Comparison of ENCODE assay signal across 8 mouse cellular contexts in genomic region chr10:70439676-70440521, GRCm38 (mm10). TPM values are rescaled to one million over a fixed set of nuclear protein-coding genes. Genes with fewer than 3 reads are reported as not detected.
A peak's percentile ranks its signal among the peaks of the same experiment; 100 is the strongest.
DNase-seq lines count a peak whose midpoint lies in the region; ATAC-seq and TF ChIP-seq lines count a peak whose summit lies in the region.

TSS of gene Fam13c (plus strand) at chr10:70440481.

- ATAC-seq in heart, embryonic 13.5 days (ENCODE audit: extremely low read depth, insufficient number of reproducible peaks, low FRiP score, low TSS enrichment) = no peak
- ATAC-seq in lung, embryonic 16.5 days (ENCODE audit: low read depth) = peak; percentile 30; the same call in 1 of the 2 replicates

- no peaks in the 10 kb centered on the region for H3K36me3 ChIP-seq in testis, adult 2 months (ENCODE audit: control insufficient read depth, insufficient read depth, low read length)
- H3K36me3 ChIP-seq in heart, embryonic 13.5 days = no peaks in the 10 kb centered on the region
- no peaks in the 10 kb centered on the region for H3K36me3 ChIP-seq in lung, embryonic 16.5 days (ENCODE audit: control insufficient read depth, insufficient read depth, low read length)

- H3K27me3 ChIP-seq in testis, adult 2 months (ENCODE audit: control insufficient read depth, insufficient read depth, low read length) = no peaks in the 10 kb centered on the region
- H3K27me3 ChIP-seq in heart, embryonic 13.5 days (replicated peaks) = no peaks in the 10 kb centered on the region
- H3K27me3 ChIP-seq in lung, embryonic 16.5 days (ENCODE audit: control insufficient read depth, insufficient read depth, low read depth, low read length) = no peaks in the 10 kb centered on the region

- H3K9ac ChIP-seq in heart, embryonic 13.5 days = peak within 1 kb of the TSS; percentile 86
- H3K9ac ChIP-seq in lung, embryonic 16.5 days (ENCODE audit: low read length) = peak within 1 kb of the TSS; percentile 73

- 10% methylated on average over 24 of the region's 24 CpGs for WGBS in heart, embryonic 13.5 days
- 10% methylated on average over 24 of the region's 24 CpGs for WGBS in lung, embryonic 16.5 days

- TF ChIP-seq CTCF in testis, adult 2 months (IDR thresholded peaks at IDR 0.05; ENCODE audit: control insufficient read depth, insufficient read depth, insufficient replicate concordance, low read depth, low read length) = no peak

- DNase-seq in testis, postnatal 14 days (ENCODE audit: low spot score) = no peak
- peak; percentile 45 for DNase-seq in embryo, embryonic 10 days (ENCODE audit: low spot score)
- DNase-seq in kidney, postnatal 14 days = peak; percentile 33
- DNase-seq in right cerebral cortex, postnatal 4 days = peak; percentile 49
- no peak for DNase-seq in thymus, postnatal 25 days

- H3K4me3 ChIP-seq in testis, adult 2 months (ENCODE audit: control insufficient read depth, low read depth, low read length) = peak within 1 kb of the TSS; percentile 61
- peak within 1 kb of the TSS; percentile 82 for H3K4me3 ChIP-seq in heart, embryonic 13.5 days
- peak within 1 kb of the TSS; percentile 74 for H3K4me3 ChIP-seq in lung, embryonic 16.5 days (ENCODE audit: low read length)

- H3K4me1 ChIP-seq in testis, adult 2 months (ENCODE audit: control insufficient read depth, insufficient read depth, low read length) = peaks cover 6% of the 10 kb centered on the region
- H3K4me1 ChIP-seq in heart, embryonic 13.5 days = peaks cover 12% of the 10 kb centered on the region
- peaks cover 4% of the 10 kb centered on the region; the same call in 1 of the 2 replicates for H3K4me1 ChIP-seq in lung, embryonic 16.5 days (replicated peaks; ENCODE audit: control insufficient read depth, insufficient read depth, low read length)

- H3K9me3 ChIP-seq in heart, embryonic 13.5 days = 0 out of 2 replicates have a peak, but pooled peaks cover 3% of the 10 kb centered on the region
- no peaks in the 10 kb centered on the region for H3K9me3 ChIP-seq in lung, embryonic 16.5 days (ENCODE audit: control insufficient read depth, low read length)

- peak within 1 kb of the TSS; percentile 46 for H3K27ac ChIP-seq in testis, adult 2 months (ENCODE audit: control insufficient read depth, insufficient read depth, low read depth, low read length)
- H3K27ac ChIP-seq in heart, embryonic 13.5 days (replicated peaks) = peak within 1 kb of the TSS; percentile 88
- peak within 1 kb of the TSS; percentile 34 for H3K27ac ChIP-seq in lung, embryonic 16.5 days (ENCODE audit: low read length)

- no peak for TF ChIP-seq POLR2A in testis, adult 2 months (IDR thresholded peaks at IDR 0.05; ENCODE audit: control insufficient read depth, low read depth, low read length)

- peak within 1 kb of the TSS; percentile 89 for H3K4me2 ChIP-seq in heart, embryonic 13.5 days
- H3K4me2 ChIP-seq in lung, embryonic 16.5 days (ENCODE audit: low read depth, low read length) = peak within 1 kb of the TSS; percentile 80

RNA-seq across cellular contexts. Expression of gene Fam13c, which starts in this region (rescaled TPM):
- polyA plus RNA-seq in testis, adult 2 months (2012; rRNA removed) = 1.9 and 2.2 TPM in 2 replicates
- 9.5 and 10.0 TPM in 2 replicates for polyA plus RNA-seq in heart, embryonic 13.5 days (2015; fragmentation: Nextera tagmentation; extraction: Ambion mirVana)
- 9.0 and 10.3 TPM in 2 replicates for polyA plus RNA-seq in lung, embryonic 16.5 days (2015; fragmentation: Nextera tagmentation; extraction: Ambion mirVana)

Comparison
In these comparisons a context has a peak if more than half of its experiments do, and no peak if none do; other contexts are left out.
1. H3K27ac ChIP-seq: peak in every context shown above with its lines; median percentile 88 in heart, embryonic 13.5 days; 46 in testis, adult 2 months; 34 in lung, embryonic 16.5 days.
2. DNase-seq: peak in embryo, embryonic 10 days (single experiment), kidney, postnatal 14 days (single experiment) and right cerebral cortex, postnatal 4 days (single experiment); none in testis, postnatal 14 days (single experiment) and thymus, postnatal 25 days (single experiment).
3. Peak in every context shown above with its lines, with median percentiles within 50 percentile points of each other: H3K4me3 ChIP-seq.